Mouse (Mus musculus) heart, postnatal 36 days (tissue): ENCODE results near the gene Cops7b. TPM values are rescaled to one million over a fixed set of nuclear protein-coding genes. Genes with fewer than 3 reads are reported as not detected.
"Not testable (repeated sequence)": the region's sequence is repeated elsewhere in the genome, so short reads cannot be mapped to it uniquely, and the experiment has no call there.

Source experiments
- DNase-seq, 2 experiments: peaks; one replicate each; pipeline ENCODE4 v3.0.0; 2021 to 2022
- intact Hi-C: fragments of 180-260 bp; cut with DNase I; formaldehyde crosslinking; loops from one replicate; pipeline ENCODE4 v1.15.1; 2025
- total RNA-seq, 2 experiments: library from RNA; stranded (reverse); gene quantifications; 2 replicates each; pipeline ENCODE4 v1.2.3; 2021

Cops7b gene
- 10 to 100 TPM in 1 of 2 experiments, 1 to 10 TPM in 1; 10.0 to 11.2 TPM for total RNA-seq

GRCm38 (mm10) chr1:86582451-86583096, at the start of gene Cops7b, which contains the start of gene Pde6d:
Gene Cops7b (plus strand): TSS chr1:86582904.
Gene Pde6d (minus strand): TSS chr1:86582629.
- peak; percentile 97 to 98 for DNase-seq

GRCm38 (mm10) chr1:86533411-86534130, 49.1 kb upstream of the Cops7b start:
- intact Hi-C loops, result loop anchor here (5.0 kb wide), 1 partner anchor 171 kb away; no protein-coding TSS in a partner anchor
- DNase-seq, result no peak

More at GRCm38 (mm10) chr1:86582451-86583096, at the start of gene Cops7b, which contains the start of gene Pde6d:
- intact Hi-C loops, result loop anchor here (5.0 kb wide), 2 partner anchors 80 to 145 kb away; no protein-coding TSS in a partner anchor

- no peak for DNase-seq
- intact Hi-C loops, result no loop called here
These were observed 44.3 kb upstream of the Cops7b start for GRCm38 (mm10) chr1:86538383-86538782.

GRCm38 (mm10) chr1:86539583-86539982, 43.1 kb upstream of the Cops7b start:
- intact Hi-C loops, DNase-seq: not testable (repeated sequence)

GRCm38 (mm10) chr1:86542584-86542983, 40.1 kb upstream of the Cops7b start:
- no peak for DNase-seq
- intact Hi-C loops, result no loop called here

- intact Hi-C loops, result no loop called here
- DNase-seq, result no peak
These were observed 35.9 kb upstream of the Cops7b start for GRCm38 (mm10) chr1:86546797-86547196.

- DNase-seq, result no peak
- intact Hi-C loops, result no loop called here
These were observed 31.4 kb upstream of the Cops7b start for GRCm38 (mm10) chr1:86551299-86551698.

- DNase-seq, result no peak
- intact Hi-C loops, result no loop called here
These were observed 30.8 kb upstream of the Cops7b start for GRCm38 (mm10) chr1:86551877-86552276.

GRCm38 (mm10) chr1:86555665-86556064, 27.0 kb upstream of the Cops7b start:
- intact Hi-C loops, result no loop called here

GRCm38 (mm10) chr1:86557872-86558271, 24.8 kb upstream of the Cops7b start:
- DNase-seq, result peak; percentile 15 to 23
- intact Hi-C loops, result no loop called here

More at GRCm38 (mm10) chr1:86555665-86556064, 27.0 kb upstream of the Cops7b start:
- DNase-seq, result no peak

GRCm38 (mm10) chr1:86559232-86559631, 23.5 kb upstream of the Cops7b start:
- intact Hi-C loops, result no loop called here

GRCm38 (mm10) chr1:86562663-86563062, 20.0 kb upstream of the Cops7b start:
- intact Hi-C loops, result no loop called here
- no peak for DNase-seq

More at GRCm38 (mm10) chr1:86559232-86559631, 23.5 kb upstream of the Cops7b start:
- DNase-seq, result peak; percentile 9 to 17

GRCm38 (mm10) chr1:86568409-86568808, 14.3 kb upstream of the Cops7b start:
- DNase-seq, result no peak
- intact Hi-C loops, result no loop called here

GRCm38 (mm10) chr1:86569292-86569860, 13.3 kb upstream of the Cops7b start:
- intact Hi-C loops, result no loop called here

GRCm38 (mm10) chr1:86571381-86571780, 11.3 kb upstream of the Cops7b start:
- intact Hi-C loops, result no loop called here

More at GRCm38 (mm10) chr1:86569292-86569860, 13.3 kb upstream of the Cops7b start:
- no peak for DNase-seq

GRCm38 (mm10) chr1:86571941-86572340, 10.8 kb upstream of the Cops7b start:
- no peak for DNase-seq
- intact Hi-C loops, result no loop called here

More at GRCm38 (mm10) chr1:86571381-86571780, 11.3 kb upstream of the Cops7b start:
- DNase-seq, result no peak

- DNase-seq, result no peak
- intact Hi-C loops, result loop anchor here (5.0 kb wide), 2 partner anchors 78 to 143 kb away; no protein-coding TSS in a partner anchor
These were observed 2.3 kb upstream of the Cops7b start for GRCm38 (mm10) chr1:86580426-86580825.

GRCm38 (mm10) chr1:86581692-86582450, 833 bp upstream of the Cops7b start:
- DNase-seq, result no peak
- intact Hi-C loops, result loop anchor here (5.0 kb wide), 2 partner anchors 80 to 145 kb away; no protein-coding TSS in a partner anchor

GRCm38 (mm10) chr1:86583709-86584108, 1.0 kb downstream of the Cops7b start:
- intact Hi-C loops, result loop anchor here (5.0 kb wide), 2 partner anchors 81 to 146 kb away; no protein-coding TSS in a partner anchor
- DNase-seq, result no peak

- DNase-seq, result peak; percentile 83
- intact Hi-C loops, result no loop called here
These were observed 4.3 kb downstream of the Cops7b start for GRCm38 (mm10) chr1:86586992-86587391.
